Mouse (Mus musculus) large intestine, adult 2 months (tissue): ENCODE measurements around the gene Secisbp2l. TPM values are rescaled to one million over a fixed set of nuclear protein-coding genes. Genes with fewer than 3 reads are reported as not detected.

Experiments used
- DNase-seq: peaks from one replicate; pipeline ENCODE4 v3.0.0-alpha.2; 2012; ENCODE audit warnings: low read depth, low spot score
- WGBS: fragments of 180-500 bp; shearing (Covaris S2); methylation state at CpG from one replicate; pipeline ENCODE4 v1.1.7; 2018; 5-methylcytosine and 5-hydroxymethylcytosine counted together
- polyA plus RNA-seq: library from polyadenylated mRNA; depleted of rRNA; stranded (reverse); fragments of >200 nt; gene quantifications from 2 replicates; pipeline ENCODE4 v1.2.3, GENCODE M21; 2012; rRNA removed

Secisbp2l gene
- polyA plus RNA-seq, 1 experiment: 8.4 TPM

- WGBS: under 1% methylated on average over 34 of the region's 34 CpGs
- DNase-seq: no peak
Observed at GRCm38 (mm10) chr2:125723408-125724085, 59.1 kb downstream of the Secisbp2l start.

DNA sequence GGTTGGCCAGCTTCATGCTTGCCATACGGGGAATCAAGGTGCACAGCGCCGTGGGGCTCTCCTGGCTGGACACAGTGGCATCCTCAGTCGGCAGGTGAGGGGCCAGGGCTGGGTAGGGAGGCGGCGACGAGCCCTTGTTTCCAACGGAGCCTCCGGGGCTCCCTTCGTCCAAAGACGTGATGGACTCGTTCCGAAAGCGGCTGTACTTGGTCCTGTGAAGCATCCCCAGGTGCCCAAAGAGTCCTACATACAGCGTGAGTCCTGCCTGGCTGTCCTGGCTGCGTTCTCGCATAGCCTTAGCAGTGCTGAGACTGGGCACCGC is 59.6 kb downstream of the Secisbp2l start:
- no peak for DNase-seq
- 8% methylated on average over 18 of the region's 18 CpGs for WGBS

- WGBS: 75% methylated on average over 8 of the region's 8 CpGs
Observed at GRCm38 (mm10) chr2:125716599-125716998, 66.1 kb downstream of the Secisbp2l start.

GRCm38 (mm10) chr2:125706510-125706921 is 76.2 kb downstream of the Secisbp2l start:
- no peak for DNase-seq
- WGBS: 45% methylated on average over 5 of the region's 5 CpGs

More at GRCm38 (mm10) chr2:125716599-125716998, 66.1 kb downstream of the Secisbp2l start:
- no peak for DNase-seq

- DNase-seq: no peak
- 73% methylated on average over 12 of the region's 12 CpGs for WGBS
Observed at GRCm38 (mm10) chr2:125704907-125705631, 77.6 kb downstream of the Secisbp2l start.

DNA sequence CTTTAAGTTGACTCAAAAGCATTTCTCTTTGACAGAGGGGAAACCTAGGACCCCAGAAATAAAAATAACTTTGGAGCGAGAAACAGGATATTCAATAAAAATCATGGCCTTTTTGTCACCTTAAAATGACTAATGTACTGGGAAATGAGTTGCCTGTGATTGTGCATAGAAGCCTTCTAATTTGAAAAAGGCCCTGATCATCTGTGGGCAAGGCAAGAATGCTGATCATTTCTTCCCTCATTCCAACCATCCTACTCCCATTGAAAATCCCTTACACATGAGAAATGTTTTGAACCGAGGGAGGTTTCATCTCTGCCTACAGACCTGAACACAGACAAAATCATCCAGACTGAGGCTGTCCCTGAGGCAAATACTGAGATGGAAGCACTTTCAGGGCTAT is 79.8 kb downstream of the Secisbp2l start:
- no peak for DNase-seq
- 86% methylated on average over 2 of the region's 2 CpGs for WGBS

- DNase-seq: no peak
- 83% methylated on average over 2 of the region's 2 CpGs for WGBS
Observed at GRCm38 (mm10) chr2:125701606-125702005, 81.1 kb downstream of the Secisbp2l start.

- WGBS: 60% methylated on average over 2 of the region's 2 CpGs
Observed at GRCm38 (mm10) chr2:125696219-125696618, 86.5 kb downstream of the Secisbp2l start.

DNA sequence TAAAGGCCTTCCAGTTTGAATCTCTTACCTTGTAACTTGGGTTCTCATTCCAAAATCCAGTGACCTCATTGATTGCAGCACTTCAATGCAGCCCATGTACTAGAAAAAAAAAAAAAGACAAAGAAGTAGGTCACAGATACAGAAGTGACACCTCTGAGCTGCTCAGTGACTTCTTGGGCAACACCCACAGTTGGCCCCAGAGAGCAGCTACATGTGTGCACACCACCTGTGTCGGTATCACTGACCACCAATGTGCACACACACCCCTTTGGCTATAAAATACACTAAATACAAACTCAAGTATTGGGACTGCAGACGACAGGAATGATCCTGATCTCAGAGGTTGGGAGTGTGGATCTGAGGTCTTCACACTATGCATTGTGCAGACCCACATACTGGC is 87.9 kb downstream of the Secisbp2l start:
- 52% methylated on average over 2 of the region's 2 CpGs for WGBS
- no peak for DNase-seq

More at GRCm38 (mm10) chr2:125696219-125696618, 86.5 kb downstream of the Secisbp2l start:
- DNase-seq: no peak

- DNase-seq: no peak
- 45% methylated on average over 2 of the region's 2 CpGs for WGBS
Observed at GRCm38 (mm10) chr2:125692010-125692409, 90.7 kb downstream of the Secisbp2l start.

Other genes starting within 250 kb of the Secisbp2l start
- 1.3 and 2.2 TPM in 2 replicates for gene Cep152, start 157.8 kb downstream of the Secisbp2l start, polyA plus RNA-seq
- 5.4 and 5.6 TPM in 2 replicates for gene Eid1, start 109.8 kb downstream of the Secisbp2l start, polyA plus RNA-seq
- 0.16 and 0.22 TPM in 2 replicates for gene Shc4, start 58.7 kb downstream of the Secisbp2l start, polyA plus RNA-seq
- gene Galk2, start 76.2 kb upstream of the Secisbp2l start, polyA plus RNA-seq: 25.1 and 26.8 TPM in 2 replicates
- 8.4 and 8.5 TPM in 2 replicates for gene Cops2, start 76.3 kb upstream of the Secisbp2l start, polyA plus RNA-seq